Mouse (Mus musculus) embryonic facial prominence, embryonic 12.5 days (tissue): ENCODE measurements around the gene Higd2a. TPM values are rescaled to one million over a fixed set of nuclear protein-coding genes. Genes with fewer than 3 reads are reported as not detected.

ENCODE experiments used
- ATAC-seq: fragments of 200-750 bp; cut with Nextera tagmentation; 2 replicates; pipeline ENCODE4 v1.8.0; 2017; ENCODE audit not compliant: insufficient number of reproducible peaks, insufficient read depth, low FRiP score, low TSS enrichment
- H3K27ac ChIP-seq: fragments of 300-500 bp; sonication (generic); 2 replicates; pipeline ENCODE4 v1.5.1; 2016; ENCODE audit warnings: mild to moderate bottlenecking
- H3K27me3 ChIP-seq: fragments of 300-500 bp; sonication (generic); 2 replicates; pipeline ENCODE4 v1.6.1; 2016; ENCODE audit warnings: mild to moderate bottlenecking, moderate library complexity
- H3K36me3 ChIP-seq: fragments of 300-500 bp; sonication (generic); 2 replicates; pipeline ENCODE4 v1.6.1; 2016; ENCODE audit warnings: mild to moderate bottlenecking
- H3K4me1 ChIP-seq: fragments of 300-500 bp; sonication (generic); 2 replicates; pipeline ENCODE4 v1.6.1; 2016
- H3K4me2 ChIP-seq: fragments of 300-500 bp; sonication (generic); replicated peaks from 2 replicates; pipeline ENCODE4 v1.6.1; 2016; ENCODE audit warnings: mild to moderate bottlenecking, moderate library complexity
- H3K4me3 ChIP-seq: fragments of 300-500 bp; sonication (generic); 2 replicates; pipeline ENCODE4 v1.5.1; 2016; ENCODE audit warnings: mild to moderate bottlenecking
- H3K9ac ChIP-seq: fragments of 300-500 bp; sonication (generic); 2 replicates; pipeline ENCODE4 v1.6.1; 2016; ENCODE audit warnings: mild to moderate bottlenecking, moderate library complexity
- H3K9me3 ChIP-seq: fragments of 300-500 bp; sonication (generic); 2 replicates; pipeline ENCODE4 v1.6.1; 2016; ENCODE audit warnings: mild to moderate bottlenecking, moderate library complexity
- WGBS: fragments of 180-500 bp; shearing (Covaris S2); methylation state at CpG from one replicate; pipeline ENCODE4 v1.1.7; 2016; 5-methylcytosine and 5-hydroxymethylcytosine counted together
- polyA plus RNA-seq: library from polyadenylated mRNA; unstranded; fragments of >200 nt; fragmentation: Nextera tagmentation; extraction: Ambion mirVana; gene quantifications from 2 replicates; pipeline ENCODE4 v1.2.1, GENCODE M21; 2016

Gene Higd2a
- polyA plus RNA-seq, 1 experiment from 2014 or later = 170 TPM

DNA sequence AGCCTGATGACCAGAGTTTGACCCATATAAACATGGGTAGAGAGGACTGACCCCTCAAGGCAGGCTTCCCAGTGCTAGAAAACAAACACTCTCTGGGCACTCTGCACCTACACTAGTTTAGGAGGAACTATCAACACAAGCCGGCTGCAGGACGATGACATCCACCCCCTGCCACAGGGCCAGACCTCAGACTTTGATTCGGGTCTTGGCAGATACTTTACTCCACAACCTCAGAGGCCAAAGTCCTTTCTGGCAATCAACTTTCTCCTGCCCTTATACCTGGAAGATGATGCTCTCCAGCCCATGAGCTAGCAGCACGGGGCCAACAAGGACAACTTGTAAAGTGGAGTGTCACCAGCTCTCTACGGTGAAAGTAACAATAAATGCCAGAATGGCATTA is 7.1 kb upstream of the Higd2a start:
- Histone ChIP-seq H3K36me3 (peaks cover 85% of the 10 kb centered on the region), H3K4me3 (no peak overlapping the region), H3K9me3 (no peaks in the 10 kb centered on the region), H3K9ac (no peak overlapping the region), H3K27me3 (no peaks in the 10 kb centered on the region), H3K27ac (no peak overlapping the region), H3K4me1 (no peaks in the 10 kb centered on the region), H3K4me2 (no peak overlapping the region)
- WGBS = 84% methylated on average over 5 of the region's 5 CpGs
- ATAC-seq = no peak

DNA sequence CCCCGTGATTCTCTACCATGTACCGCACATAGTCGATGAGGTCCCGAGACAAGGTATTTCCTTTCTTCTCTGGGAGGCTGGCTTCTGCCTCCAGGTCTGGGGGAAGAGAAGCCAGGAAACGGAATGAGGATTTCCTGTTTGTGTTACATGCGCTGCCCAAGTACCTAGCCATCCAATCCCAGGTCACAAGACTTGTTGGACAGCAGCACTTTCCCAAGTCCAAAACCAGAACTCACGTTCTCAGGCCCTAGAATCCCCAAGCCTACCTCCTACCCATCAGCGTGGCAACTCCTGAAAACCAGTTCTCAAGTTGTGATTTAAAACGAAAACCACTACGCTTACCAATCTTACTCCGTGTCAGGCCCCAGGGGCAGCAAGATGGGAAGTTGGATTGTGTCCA is 4.2 kb upstream of the Higd2a start:
- no peak overlapping the region for H3K27ac ChIP-seq
- H3K4me3 ChIP-seq = no peak overlapping the region
- ATAC-seq = no peak
- H3K4me2 ChIP-seq = no peak overlapping the region
- 89% methylated on average over 11 of the region's 11 CpGs for WGBS
- H3K4me1 ChIP-seq = peaks cover under 1% of the 10 kb centered on the region
- H3K9me3 ChIP-seq = no peaks in the 10 kb centered on the region
- no peak overlapping the region for H3K9ac ChIP-seq
- H3K27me3 ChIP-seq = no peaks in the 10 kb centered on the region
- H3K36me3 ChIP-seq = peaks cover 58% of the 10 kb centered on the region

DNA sequence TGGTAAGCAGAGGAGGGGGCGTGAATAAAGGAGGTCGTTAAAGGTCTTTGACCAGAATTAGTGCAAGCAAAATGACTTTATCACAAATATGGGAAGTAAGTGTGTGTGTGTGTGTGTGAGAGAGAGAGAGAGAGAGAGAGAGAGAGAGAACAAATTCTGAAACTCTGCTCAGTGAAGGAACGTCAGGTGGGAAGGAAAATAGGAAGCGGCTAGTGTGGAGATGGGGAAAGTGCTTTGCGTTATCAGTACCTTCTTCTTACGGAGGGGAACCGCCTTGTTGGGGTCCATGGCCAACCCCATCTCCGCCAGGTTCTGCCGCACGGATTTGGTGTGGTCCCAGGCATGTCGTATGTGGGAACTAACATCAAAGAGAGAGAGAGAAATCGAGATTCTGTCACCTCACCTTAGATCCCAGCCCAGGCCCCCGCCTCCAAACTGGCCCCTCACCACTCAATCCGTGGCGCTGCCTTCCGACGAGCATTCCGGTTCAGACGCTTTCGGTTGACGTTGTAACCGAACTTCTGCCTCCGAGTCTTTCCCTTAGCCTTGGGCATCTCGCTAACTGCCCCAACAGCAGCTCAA is 502 bp upstream of the Higd2a start:
- 2% methylated on average over 24 of the region's 24 CpGs for WGBS
- no peak for ATAC-seq
- H3K4me2 ChIP-seq = peak overlapping the region; percentile 68
- peaks cover 25% of the 10 kb centered on the region for H3K36me3 ChIP-seq
- peaks cover 10% of the 10 kb centered on the region for H3K4me1 ChIP-seq
- H3K27me3 ChIP-seq = no peaks in the 10 kb centered on the region
- H3K27ac ChIP-seq = no peak overlapping the region
- peak overlapping the region; percentile 50 for H3K9ac ChIP-seq
- H3K9me3 ChIP-seq = no peaks in the 10 kb centered on the region
- H3K4me3 ChIP-seq = peak overlapping the region; percentile 78

DNA sequence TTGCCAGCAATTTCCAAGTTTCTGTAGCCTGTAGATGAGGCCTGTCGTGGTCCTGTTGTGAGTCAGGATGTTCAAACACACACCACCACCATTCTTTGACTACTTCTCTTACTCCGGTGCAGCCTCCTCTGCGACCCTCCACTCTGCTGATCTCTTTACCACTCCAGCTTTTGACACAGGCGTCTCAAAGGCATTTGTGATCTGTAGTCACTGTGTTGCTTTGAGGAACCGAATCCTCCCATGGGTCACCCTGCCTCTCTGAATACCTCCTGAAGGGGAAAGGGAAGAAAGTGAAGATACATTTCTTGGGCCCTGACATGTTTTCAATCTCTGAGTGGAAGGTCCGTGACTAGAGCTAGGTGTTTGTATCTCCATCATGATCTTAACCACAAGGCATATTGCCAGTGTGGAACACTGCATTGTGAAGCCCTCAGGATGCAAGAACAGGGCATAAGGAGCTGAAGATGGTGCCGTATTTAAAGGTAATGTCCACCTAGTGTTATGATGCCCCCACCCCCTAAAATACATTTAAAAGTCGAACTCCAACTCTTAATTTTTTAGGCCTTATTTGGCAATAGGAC is 1.9 kb downstream of the Higd2a start:
- Histone ChIP-seq H3K27me3 (no peaks in the 10 kb centered on the region), H3K4me2 (peak overlapping the region; percentile 68), H3K9ac (no peak overlapping the region), H3K4me1 (peaks cover 10% of the 10 kb centered on the region), H3K27ac (no peak overlapping the region), H3K9me3 (no peaks in the 10 kb centered on the region), H3K36me3 (peaks cover 7% of the 10 kb centered on the region), H3K4me3 (no peak overlapping the region)
- ATAC-seq = no peak
- 91% methylated on average over 8 of the region's 8 CpGs for WGBS

DNA sequence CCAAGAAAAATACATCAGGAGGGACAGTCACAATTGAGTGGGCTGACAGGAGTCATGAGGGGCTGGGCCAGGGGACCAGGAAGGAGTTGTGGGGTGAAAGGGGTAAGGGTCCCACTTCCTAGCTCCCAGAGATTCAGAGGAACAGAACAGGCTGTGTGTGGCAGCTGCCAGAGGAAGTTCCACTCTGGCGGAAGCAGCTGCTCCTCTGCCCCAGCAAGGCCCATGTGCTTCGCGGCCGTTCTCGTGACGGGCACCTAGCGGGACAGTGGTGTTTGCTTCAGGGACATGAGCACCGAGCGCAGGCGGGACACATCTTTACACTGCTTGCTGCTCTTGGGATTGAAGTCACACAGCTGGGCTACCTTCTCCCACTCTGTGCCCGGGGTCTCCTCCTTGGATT is 3.6 kb downstream of the Higd2a start:
- no peak overlapping the region for H3K9ac ChIP-seq
- H3K9me3 ChIP-seq = no peaks in the 10 kb centered on the region
- H3K36me3 ChIP-seq = 0 out of 2 replicates have a peak, but pooled peaks cover 5% of the 10 kb centered on the region
- H3K27ac ChIP-seq = no peak overlapping the region
- H3K4me3 ChIP-seq = no peak overlapping the region
- ATAC-seq = no peak
- peaks cover 10% of the 10 kb centered on the region for H3K4me1 ChIP-seq
- no peaks in the 10 kb centered on the region for H3K27me3 ChIP-seq
- H3K4me2 ChIP-seq = no peak overlapping the region
- WGBS = 91% methylated on average over 11 of the region's 11 CpGs

DNA sequence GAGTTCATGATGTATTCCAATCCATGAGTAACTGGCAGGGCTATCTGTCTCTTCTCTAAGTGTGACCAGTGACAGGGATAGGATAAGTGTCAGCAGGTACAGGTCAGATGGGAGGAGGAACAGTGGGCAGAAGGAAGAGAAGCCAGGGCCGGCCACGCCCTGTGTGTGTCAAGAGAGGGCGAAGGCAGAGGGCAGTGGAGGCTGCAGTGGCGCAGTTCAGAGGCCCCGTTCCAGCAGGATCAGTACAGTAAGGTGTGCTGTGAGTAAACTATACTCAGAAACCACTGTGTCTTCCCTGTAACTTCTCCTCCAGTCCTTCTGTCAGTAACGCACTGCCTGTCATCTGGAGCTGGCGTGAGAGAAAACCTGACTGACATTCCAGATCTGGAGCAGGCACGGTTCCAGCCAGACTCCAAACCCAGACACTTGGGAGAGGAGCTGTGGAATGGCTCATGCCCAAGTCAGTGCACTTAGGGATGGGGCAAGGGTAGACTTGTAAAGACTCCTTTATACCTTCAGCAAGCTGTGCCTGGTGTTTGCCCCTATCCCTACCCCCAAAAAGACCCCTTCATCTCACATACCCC is 6.2 kb downstream of the Higd2a start:
- Histone ChIP-seq H3K9me3 (no peaks in the 10 kb centered on the region), H3K4me2 (no peak overlapping the region), H3K4me3 (no peak overlapping the region), H3K27ac (no peak overlapping the region), H3K27me3 (no peaks in the 10 kb centered on the region), H3K4me1 (peaks cover 6% of the 10 kb centered on the region), H3K9ac (0 out of 2 replicates have a peak overlapping the region, but pooled peaks have one; percentile 27), H3K36me3 (0 out of 2 replicates have a peak, but pooled peaks cover 5% of the 10 kb centered on the region)
- 80% methylated on average over 8 of the region's 8 CpGs for WGBS
- ATAC-seq = no peak

DNA sequence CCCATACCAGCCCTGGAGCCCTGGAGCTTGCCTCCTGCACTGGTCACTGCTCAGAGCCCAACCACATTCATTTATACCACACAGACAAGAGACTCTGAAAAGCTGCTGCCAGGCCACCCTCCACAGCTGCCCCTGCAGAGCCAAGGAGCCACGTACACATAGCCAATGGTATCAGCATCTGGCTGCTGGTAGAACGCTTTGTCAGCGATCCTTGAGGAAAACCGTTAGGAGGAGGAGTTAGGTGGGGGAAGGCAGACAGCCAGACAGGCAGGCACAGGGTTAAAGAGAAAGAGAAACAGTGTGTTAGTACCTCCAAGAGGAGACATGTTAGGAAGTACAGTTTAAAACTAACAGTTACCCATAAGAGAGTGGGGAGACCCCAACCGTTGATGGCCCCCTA is 6.9 kb downstream of the Higd2a start:
- WGBS = 71% methylated on average over 5 of the region's 5 CpGs
- Histone ChIP-seq H3K9me3 (no peaks in the 10 kb centered on the region), H3K4me3 (no peak overlapping the region), H3K4me1 (no peaks in the 10 kb centered on the region), H3K27ac (no peak overlapping the region), H3K9ac (no peak overlapping the region), H3K27me3 (no peaks in the 10 kb centered on the region), H3K4me2 (no peak overlapping the region), H3K36me3 (0 out of 2 replicates have a peak, but pooled peaks cover 5% of the 10 kb centered on the region)
- ATAC-seq = no peak

DNA sequence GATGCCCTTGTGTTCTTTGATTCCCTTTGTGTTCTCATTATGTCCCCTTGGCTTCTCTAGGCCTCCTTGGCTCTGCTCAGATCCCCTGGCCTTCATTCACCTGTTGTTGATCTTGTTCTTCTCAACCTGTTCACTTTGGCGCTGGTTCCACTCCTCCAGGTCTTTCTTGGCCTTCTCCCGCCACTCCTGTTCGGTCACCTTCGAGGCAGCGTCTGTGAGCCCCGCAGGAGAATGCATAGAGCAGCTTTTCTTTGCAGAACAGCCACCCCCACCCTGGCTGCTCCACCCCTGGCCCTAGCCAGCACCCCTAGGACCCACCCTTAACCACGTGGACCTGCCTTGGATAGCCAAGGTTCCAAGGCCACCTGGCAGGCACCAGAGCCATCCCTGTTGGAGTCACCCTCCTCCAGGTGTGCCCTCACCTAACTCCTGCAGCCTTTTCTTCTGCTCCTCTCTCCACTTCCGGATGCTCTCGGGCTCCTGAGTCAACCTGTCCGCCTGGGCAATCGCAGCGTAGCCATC is 8.7 kb downstream of the Higd2a start:
- WGBS = 88% methylated on average over 12 of the region's 12 CpGs
- Histone ChIP-seq H3K27ac (no peak overlapping the region), H3K4me3 (no peak overlapping the region), H3K4me1 (no peaks in the 10 kb centered on the region), H3K9ac (no peak overlapping the region), H3K9me3 (no peaks in the 10 kb centered on the region), H3K4me2 (no peak overlapping the region), H3K36me3 (0 out of 2 replicates have a peak, but pooled peaks cover 5% of the 10 kb centered on the region), H3K27me3 (no peaks in the 10 kb centered on the region)
- ATAC-seq = no peak

DNA sequence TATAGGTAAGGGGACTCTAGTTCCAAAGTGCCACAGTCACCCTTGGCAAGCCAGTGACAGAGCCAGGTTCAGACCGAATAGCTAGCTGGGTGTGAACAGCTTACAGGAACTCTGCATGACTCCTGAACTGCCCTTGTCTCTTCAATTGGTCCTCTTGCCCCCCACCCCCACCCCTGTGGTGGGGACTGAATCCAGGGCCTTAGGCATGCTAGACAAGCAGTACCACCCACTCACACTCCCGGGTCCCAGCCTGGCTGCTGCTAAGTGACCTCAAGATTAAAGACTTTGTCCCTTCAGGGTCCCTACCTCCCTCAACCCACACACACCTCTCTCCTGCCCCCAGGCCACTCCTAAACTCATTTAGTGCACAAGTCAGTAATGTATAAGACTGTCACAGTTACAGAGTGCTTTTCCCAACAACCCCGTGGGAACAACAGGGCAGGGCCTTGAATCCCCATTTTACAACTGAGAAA is 12.7 kb downstream of the Higd2a start:
- Histone ChIP-seq H3K4me2 (no peak overlapping the region), H3K4me3 (no peak overlapping the region), H3K27ac (no peak overlapping the region), H3K36me3 (0 out of 2 replicates have a peak, but pooled peaks cover 5% of the 10 kb centered on the region), H3K4me1 (no peaks in the 10 kb centered on the region), H3K27me3 (no peaks in the 10 kb centered on the region), H3K9ac (no peak overlapping the region), H3K9me3 (no peaks in the 10 kb centered on the region)
- 53% methylated on average over 3 of the region's 3 CpGs for WGBS
- ATAC-seq = no peak

DNA sequence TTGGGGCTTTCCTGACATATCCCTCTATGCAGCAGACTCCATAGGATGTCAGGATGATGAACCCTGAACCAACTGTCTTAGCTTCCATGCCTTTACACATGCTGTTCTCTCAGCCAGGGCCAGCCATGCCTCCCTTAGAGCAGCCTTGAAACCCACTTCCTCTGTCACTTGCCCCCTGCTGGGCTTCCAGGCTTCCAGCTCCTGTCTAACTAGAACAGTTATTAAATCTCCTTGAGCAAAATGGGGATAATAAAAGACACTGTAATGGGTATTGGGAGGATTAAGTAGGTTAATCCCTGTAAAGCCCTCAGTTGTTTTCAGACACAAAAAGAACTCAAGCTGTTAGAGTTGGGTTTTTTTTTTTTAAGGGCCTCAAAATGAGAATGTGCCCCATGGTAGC is 13.5 kb downstream of the Higd2a start:
- Histone ChIP-seq H3K27ac (no peak overlapping the region), H3K9me3 (no peaks in the 10 kb centered on the region), H3K4me2 (no peak overlapping the region), H3K27me3 (no peaks in the 10 kb centered on the region), H3K9ac (no peak overlapping the region), H3K36me3 (no peaks in the 10 kb centered on the region), H3K4me3 (no peak overlapping the region), H3K4me1 (no peaks in the 10 kb centered on the region)
- ATAC-seq = no peak

DNA sequence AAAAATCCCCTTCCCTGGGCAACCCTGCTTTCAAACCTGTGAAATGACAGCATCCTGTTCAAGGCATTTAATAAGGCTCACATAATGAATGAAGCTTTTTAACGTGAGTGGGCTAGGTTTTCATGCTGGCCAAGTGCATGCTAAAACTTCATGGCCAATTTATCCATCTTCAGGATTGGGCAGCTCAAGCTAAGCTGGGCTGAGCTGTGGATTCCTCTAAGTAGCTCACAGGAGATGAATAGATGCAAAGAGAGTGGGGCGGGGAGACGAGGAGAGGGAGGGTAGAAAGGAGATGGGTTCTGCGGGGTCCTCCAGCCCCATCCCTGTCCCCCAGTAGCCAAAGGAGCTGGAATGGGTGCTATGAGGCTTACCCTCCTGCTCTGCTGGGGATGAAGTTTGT is 14.2 kb downstream of the Higd2a start:
- Histone ChIP-seq H3K9me3 (no peaks in the 10 kb centered on the region), H3K4me3 (no peak overlapping the region), H3K27ac (no peak overlapping the region), H3K27me3 (0 out of 2 replicates have a peak, but pooled peaks cover 6% of the 10 kb centered on the region), H3K9ac (no peak overlapping the region), H3K36me3 (no peaks in the 10 kb centered on the region), H3K4me2 (no peak overlapping the region), H3K4me1 (0 out of 2 replicates have a peak, but pooled peaks cover 4% of the 10 kb centered on the region)
- WGBS = 58% methylated on average over 4 of the region's 4 CpGs
- ATAC-seq = no peak

DNA sequence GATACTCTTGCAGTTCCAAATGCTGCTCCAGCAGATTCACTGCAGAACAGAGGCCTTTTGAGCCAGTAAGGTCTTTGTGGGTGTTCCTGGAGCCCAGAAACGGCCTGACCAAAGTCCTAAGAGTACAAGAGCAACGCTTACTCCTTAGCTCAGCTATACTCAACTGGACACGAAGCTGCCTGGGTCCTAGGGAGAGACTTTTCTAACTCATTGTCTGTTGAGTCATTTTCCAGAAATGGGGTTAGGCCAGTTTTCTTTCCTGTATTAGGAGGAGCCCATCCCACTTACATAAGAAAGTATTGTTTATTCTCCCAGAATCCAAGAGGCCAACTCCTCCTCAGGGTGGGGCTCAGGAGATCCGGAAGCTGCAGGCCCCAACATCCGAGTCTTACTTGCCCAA is 15.4 kb downstream of the Higd2a start:
- ATAC-seq = no peak
- Histone ChIP-seq H3K4me2 (no peak overlapping the region), H3K4me1 (0 out of 2 replicates have a peak, but pooled peaks cover 7% of the 10 kb centered on the region), H3K4me3 (no peak overlapping the region), H3K36me3 (no peaks in the 10 kb centered on the region), H3K9ac (no peak overlapping the region), H3K27me3 (peaks cover 10% of the 10 kb centered on the region; the same call in 1 of the 2 replicates), H3K9me3 (no peaks in the 10 kb centered on the region), H3K27ac (no peak overlapping the region)
- WGBS = 82% methylated on average over 5 of the region's 5 CpGs
